Mouse (Mus musculus): Measurements from ENCODE around the gene Top1. TPM values are rescaled to one million over a fixed set of nuclear protein-coding genes. Genes with fewer than 3 reads are reported as not detected.
A peak's percentile ranks its signal among the peaks of the same experiment; 100 is the strongest.
"Not testable (repeated sequence)": the region's sequence is repeated elsewhere in the genome, so short reads cannot be mapped to it uniquely, and the experiment has no call there.

Gene Top1
- total and polyA plus RNA-seq, 3 experiments = 89.8 to 312 (median 91.3) TPM

DNA sequence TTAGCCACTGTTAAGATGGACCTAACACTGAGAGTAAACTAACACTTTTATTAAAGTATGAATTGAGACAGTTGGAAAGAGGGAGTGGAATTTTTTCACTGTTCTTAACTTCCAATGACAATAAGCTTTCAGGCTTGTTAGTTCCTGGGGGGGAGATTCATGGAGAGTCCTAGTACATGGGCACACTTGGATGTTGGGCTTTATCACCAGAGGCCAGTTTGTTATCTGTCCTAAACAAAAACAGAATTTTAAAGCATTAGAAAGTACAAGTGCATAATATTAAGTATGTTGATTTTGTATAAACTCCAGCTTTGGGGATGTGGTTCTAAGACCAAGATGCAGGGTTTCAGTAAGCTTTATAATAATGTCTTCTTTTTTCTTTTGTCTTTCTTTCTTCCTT, 13.1 kb downstream of the Top1 start:
- TF ChIP-seq ZNF384 (IDR thresholded peaks at IDR 0.05; ENCODE audit: low read depth, low read length) (0 out of 2 replicates have a peak, but pooled peaks have one; percentile 26), E2F4 (IDR thresholded peaks at IDR 0.05; ENCODE audit: insufficient replicate concordance, low read depth, low read length) (no peak), CHD2 (IDR thresholded peaks at IDR 0.05; ENCODE audit: low read length) (no peak), ZMIZ1 (IDR thresholded peaks at IDR 0.05; ENCODE audit: low read depth, low read length) (no peak)
- dilution Hi-C loops (cut with MboI; ENCODE audit: extremely low pct_ligation_motif_present, extremely low pct_unique_long_range_greater_than_20kb, low sequenced_read_pairs) (no loop called here), in situ Hi-C loops (cut with MboI; ENCODE audit: low pct_ligation_motif_present, low pct_unique_long_range_greater_than_20kb, low sequenced_read_pairs) (no loop called here)
- H3K79me2 ChIP-seq (replicated peaks; ENCODE audit: control insufficient read depth, extremely low read depth, insufficient read depth, poor library complexity, severe bottlenecking) = peaks cover 77% of the 10 kb centered on the region
- H3K36me3 ChIP-seq (replicated peaks in 1 of 2; ENCODE audit: control insufficient read depth in 1 of 2, insufficient read depth in 1 of 2, low read length in 1 of 2) = peaks cover 14 to 42% of the 10 kb centered on the region in 2 experiments
- H3K9ac ChIP-seq (ENCODE audit: insufficient read depth, low read depth) = no peak overlapping the region
- H3K27ac ChIP-seq (ENCODE audit: insufficient read depth, low read depth) = no peak overlapping the region
- no peaks in the 10 kb centered on the region for H3K9me3 ChIP-seq (replicated peaks; ENCODE audit: low read length)
- no peak overlapping the region for H3K4me3 ChIP-seq (replicated peaks in 1 of 3; ENCODE audit: low read depth in 2 of 3, low read length in 2 of 3, poor library complexity in 1 of 3)
- peaks cover 9 to 68% of the 10 kb centered on the region in 2 experiments; a peak in 3 of 4 replicates for H3K4me1 ChIP-seq (ENCODE audit: control insufficient read depth in 1 of 2, insufficient read depth in 2 of 2)
- no peak for DNase-seq (ENCODE audit: extremely low read depth)
- no peaks in the 10 kb centered on the region for H3K27me3 ChIP-seq (replicated peaks)
- H3K4me2 ChIP-seq (ENCODE audit: insufficient read depth, low read depth, poor library complexity, severe bottlenecking) = peak overlapping the region; percentile 56; the same call in 1 of the 2 replicates

DNA sequence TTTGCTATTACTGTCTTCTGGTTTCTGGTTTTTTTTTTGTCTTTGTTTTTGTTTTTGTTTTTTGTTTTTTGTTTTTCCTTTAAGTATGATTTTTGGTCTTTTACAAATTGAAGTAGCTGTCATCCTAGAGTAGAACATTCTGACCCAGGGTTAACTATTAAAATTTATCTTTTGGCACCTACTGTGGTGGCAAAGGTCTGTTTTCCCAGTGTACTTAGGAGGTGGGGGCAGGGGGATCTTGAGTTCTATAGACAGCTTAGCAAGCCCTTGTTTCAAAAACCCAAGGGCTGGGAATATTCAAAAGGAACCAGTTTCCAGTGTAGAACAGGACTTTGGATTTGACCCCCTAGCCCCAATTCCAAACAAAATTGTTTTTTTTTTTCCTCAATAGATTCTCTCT, 18.7 kb downstream of the Top1 start:
- no peak for DNase-seq (ENCODE audit: extremely low read depth)
- TF ChIP-seq TBP (conservative IDR thresholded peaks at IDR 0.05; ENCODE audit: low read depth, low read length) (no peak), CHD1 (IDR thresholded peaks at IDR 0.05; ENCODE audit: low read depth, low read length) (0 out of 2 replicates have a peak, but pooled peaks have one; percentile 22)
- H3K27ac ChIP-seq (ENCODE audit: insufficient read depth, low read depth) = no peak overlapping the region
- no peaks in the 10 kb centered on the region for H3K9me3 ChIP-seq (replicated peaks; ENCODE audit: low read length)
- H3K4me2 ChIP-seq (ENCODE audit: insufficient read depth, low read depth, poor library complexity, severe bottlenecking) = no peak overlapping the region
- in situ Hi-C loops (cut with MboI; ENCODE audit: low pct_ligation_motif_present, low pct_unique_long_range_greater_than_20kb, low sequenced_read_pairs) = no loop called here
- peaks cover 0 to 30% of the 10 kb centered on the region in 2 experiments for H3K36me3 ChIP-seq (replicated peaks in 1 of 2; ENCODE audit: control insufficient read depth in 1 of 2, insufficient read depth in 1 of 2, low read length in 1 of 2)
- H3K9ac ChIP-seq (ENCODE audit: insufficient read depth, low read depth) = no peak overlapping the region
- no peaks in the 10 kb centered on the region for H3K27me3 ChIP-seq (replicated peaks)
- H3K4me1 ChIP-seq (ENCODE audit: control insufficient read depth in 1 of 2, insufficient read depth in 2 of 2) = peaks cover 3 to 69% of the 10 kb centered on the region in 2 experiments
- peaks cover 78% of the 10 kb centered on the region for H3K79me2 ChIP-seq (replicated peaks; ENCODE audit: control insufficient read depth, extremely low read depth, insufficient read depth, poor library complexity, severe bottlenecking)
- dilution Hi-C loops (cut with MboI; ENCODE audit: extremely low pct_ligation_motif_present, extremely low pct_unique_long_range_greater_than_20kb, low sequenced_read_pairs) = no loop called here
- H3K4me3 ChIP-seq (replicated peaks in 1 of 3; ENCODE audit: low read depth in 2 of 3, low read length in 2 of 3, poor library complexity in 1 of 3) = no peak overlapping the region

DNA sequence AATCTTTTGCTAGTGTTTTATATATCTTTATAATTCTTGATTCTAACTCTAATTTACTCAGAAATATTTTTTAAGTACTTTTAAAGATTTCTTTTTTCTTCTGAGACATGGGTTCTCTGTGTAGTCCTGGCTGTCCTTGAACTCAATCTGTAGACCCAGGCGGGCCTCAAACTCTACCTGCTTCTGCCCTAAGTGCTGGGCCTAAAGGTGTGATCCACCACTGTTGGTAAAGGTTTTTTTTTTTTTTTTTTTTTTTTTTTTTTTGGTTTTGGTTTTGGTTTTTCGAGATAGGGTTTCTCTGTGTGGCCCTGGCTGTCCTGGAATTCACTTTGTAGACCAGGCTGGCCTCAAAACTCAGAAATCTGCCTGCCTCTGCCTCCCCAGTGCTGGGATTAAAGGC, 19.3 kb downstream of the Top1 start:
- TF ChIP-seq ZNF384 (IDR thresholded peaks at IDR 0.05; ENCODE audit: low read depth, low read length) = peak; percentile 88
- peaks cover 3 to 68% of the 10 kb centered on the region in 2 experiments for H3K4me1 ChIP-seq (ENCODE audit: control insufficient read depth in 1 of 2, insufficient read depth in 2 of 2)
- dilution Hi-C loops (cut with MboI; ENCODE audit: extremely low pct_ligation_motif_present, extremely low pct_unique_long_range_greater_than_20kb, low sequenced_read_pairs) = not testable (repeated sequence)

More for the DNA sequence above, 19.3 kb downstream of the Top1 start:
- H3K27me3 ChIP-seq (replicated peaks); H3K27ac ChIP-seq (ENCODE audit: insufficient read depth, low read depth); in situ Hi-C loops (cut with MboI; ENCODE audit: low pct_ligation_motif_present, low pct_unique_long_range_greater_than_20kb, low sequenced_read_pairs); H3K9ac ChIP-seq (ENCODE audit: insufficient read depth, low read depth); H3K4me3 ChIP-seq (replicated peaks in 1 of 3; ENCODE audit: low read depth in 2 of 3, low read length in 2 of 3, poor library complexity in 1 of 3); DNase-seq (ENCODE audit: extremely low read depth); H3K9me3 ChIP-seq (replicated peaks; ENCODE audit: low read length): not testable (repeated sequence)
- Histone ChIP-seq H3K36me3 (replicated peaks in 1 of 2; ENCODE audit: control insufficient read depth in 1 of 2, insufficient read depth in 1 of 2, low read length in 1 of 2) (peaks cover 3 to 32% of the 10 kb centered on the region in 2 experiments), H3K4me2 (ENCODE audit: insufficient read depth, low read depth, poor library complexity, severe bottlenecking) (peak overlapping the region; percentile 56; the same call in 1 of the 2 replicates), H3K79me2 (replicated peaks; ENCODE audit: control insufficient read depth, extremely low read depth, insufficient read depth, poor library complexity, severe bottlenecking) (peaks cover 78% of the 10 kb centered on the region)

Measured in CH12.LX (cell line).